Comparison of ENCODE assay signal across 12 mouse cellular contexts in genomic region chr6:90783945-90784344, GRCm38 (mm10).
A peak's percentile ranks its signal among the peaks of the same experiment; 100 is the strongest.
DNase-seq lines count a peak whose midpoint lies in the region; ATAC-seq and TF ChIP-seq lines count a peak whose summit lies in the region.
"Had no signal": no experiment of that assay in that cellular context is flagged by ENCODE, and none has a peak within 500 bp of the region (broad histone marks: within the 10 kb centered on the region; RNA-seq: fewer than 3 reads in every experiment).

No protein-coding gene starts in this region.

- no peak overlapping the region for H3K4me2 ChIP-seq in forebrain, embryonic 11.5 days (ENCODE audit: low read depth, low read length, severe bottlenecking)
- no peak overlapping the region for H3K4me2 ChIP-seq in stomach, postnatal 0 days (replicated peaks; ENCODE audit: low read depth)
- H3K4me2 ChIP-seq: heart, embryonic 15.5 days had no signal

- peak overlapping the region; percentile 31; the same call in 1 of the 2 replicates for H3K27ac ChIP-seq in heart, embryonic 10.5 days
- H3K27ac ChIP-seq in forebrain, embryonic 11.5 days (ENCODE audit: low read depth, low read length), result peak overlapping the region; percentile 99
- H3K27ac ChIP-seq in stomach, postnatal 0 days (replicated peaks), result no peak overlapping the region
- H3K27ac ChIP-seq: heart, embryonic 15.5 days had no signal

- DNase-seq in heart, embryonic 10.5 days (ENCODE audit: low spot score), result no peak
- no peak for DNase-seq in heart, adult 11 months
- DNase-seq in adipocyte (ENCODE audit: low spot score), result peak; percentile 34
- no peak for DNase-seq in forebrain, embryonic 11.5 days (ENCODE audit: low spot score)
- peak; percentile 43 to 57 for DNase-seq in layer of hippocampus, postnatal 36 days
- no peak for DNase-seq in Muller cell, postnatal 12 days (ENCODE audit: inconsistent ontology term)
- DNase-seq in stomach, postnatal 0 days (ENCODE audit: low spot score), result no peak
- no peak for DNase-seq in kidney, adult 9 months
- DNase-seq: liver; lung, postnatal 4 days had no signal

- H3K36me3 ChIP-seq in heart, embryonic 10.5 days, result no peaks in the 10 kb centered on the region
- no peaks in the 10 kb centered on the region for H3K36me3 ChIP-seq in forebrain, embryonic 11.5 days (ENCODE audit: control insufficient read depth, insufficient read depth, low read length)
- no peaks in the 10 kb centered on the region for H3K36me3 ChIP-seq in stomach, postnatal 0 days (ENCODE audit: control insufficient read depth, insufficient read depth, low read length)
- H3K36me3 ChIP-seq: heart, embryonic 15.5 days had no signal

- H3K27me3 ChIP-seq in heart, embryonic 10.5 days (ENCODE audit: insufficient read depth, poor library complexity, severe bottlenecking), result no peaks in the 10 kb centered on the region
- no peaks in the 10 kb centered on the region for H3K27me3 ChIP-seq in forebrain, embryonic 11.5 days (ENCODE audit: control insufficient read depth, insufficient read depth, low read length)
- no peaks in the 10 kb centered on the region for H3K27me3 ChIP-seq in stomach, postnatal 0 days (ENCODE audit: control insufficient read depth, insufficient read depth, low read length)
- H3K27me3 ChIP-seq: heart, embryonic 15.5 days; Patski had no signal

- peaks cover 55% of the 10 kb centered on the region for H3K4me1 ChIP-seq in heart, embryonic 10.5 days
- H3K4me1 ChIP-seq in forebrain, embryonic 11.5 days (replicated peaks; ENCODE audit: control insufficient read depth, insufficient read depth, low read length), result peaks cover 44% of the 10 kb centered on the region
- no peaks in the 10 kb centered on the region for H3K4me1 ChIP-seq in stomach, postnatal 0 days (replicated peaks; ENCODE audit: control insufficient read depth, insufficient read depth)

- H3K9me3 ChIP-seq in heart, embryonic 10.5 days, result no peaks in the 10 kb centered on the region
- no peaks in the 10 kb centered on the region for H3K9me3 ChIP-seq in forebrain, embryonic 11.5 days (ENCODE audit: control insufficient read depth, low read length)
- H3K9me3 ChIP-seq in stomach, postnatal 0 days (ENCODE audit: control insufficient read depth, low read length), result no peaks in the 10 kb centered on the region
- H3K9me3 ChIP-seq: heart, embryonic 15.5 days had no signal

- no peak overlapping the region for H3K4me3 ChIP-seq in heart, embryonic 10.5 days
- H3K4me3 ChIP-seq in forebrain, embryonic 11.5 days (ENCODE audit: low read depth, low read length), result no peak overlapping the region
- H3K4me3 ChIP-seq in stomach, postnatal 0 days (ENCODE audit: low read depth, low read length), result no peak overlapping the region
- H3K4me3 ChIP-seq: heart, embryonic 15.5 days had no signal

- 77% methylated on average over 4 of the region's 4 CpGs for WGBS in heart, embryonic 10.5 days
- 35% methylated on average over 4 of the region's 4 CpGs for whole genome bisulfite sequencing in forebrain, embryonic 11.5 days
- 41% methylated on average over 4 of the region's 4 CpGs for WGBS in stomach, postnatal 0 days

- peak overlapping the region; percentile 14 for H3K9ac ChIP-seq in forebrain, embryonic 11.5 days (ENCODE audit: low read length)
- no peak overlapping the region for H3K9ac ChIP-seq in stomach, postnatal 0 days (ENCODE audit: low read length)
- H3K9ac ChIP-seq: heart, embryonic 15.5 days had no signal

- TF ChIP-seq EP300 in stomach, postnatal 0 days (optimal IDR thresholded peaks at IDR 0.05), result no peak

- ATAC-seq in forebrain, embryonic 11.5 days (replicated peaks; ENCODE audit: low FRiP score), result no peak
- no peak for ATAC-seq in stomach, postnatal 0 days (ENCODE audit: low FRiP score, low TSS enrichment)
- ATAC-seq: Patski had no signal

- TF ChIP-seq CTCF in stomach, postnatal 0 days (IDR thresholded peaks at IDR 0.05; ENCODE audit: low read depth), result no peak

Comparison
In these comparisons a context has a peak if more than half of its experiments do, and no peak if none do; other contexts are left out.
1. DNase-seq: peak in adipocyte (single experiment) and layer of hippocampus, postnatal 36 days (2 of 2); none in heart, embryonic 10.5 days (single experiment), heart, adult 11 months (single experiment), forebrain, embryonic 11.5 days (single experiment), Muller cell, postnatal 12 days (single experiment), stomach, postnatal 0 days (single experiment) and kidney, adult 9 months (single experiment).